Mouse (Mus musculus) ES-E14 (cell line): ENCODE results near the gene Ttpal. TPM values are rescaled to one million over a fixed set of nuclear protein-coding genes. Genes with fewer than 3 reads are reported as not detected.
"Not testable (repeated sequence)": the region's sequence is repeated elsewhere in the genome, so short reads cannot be mapped to it uniquely, and the experiment has no call there.

ENCODE experiments used
- DNase-seq: peaks from one replicate; pipeline ENCODE4 v3.0.0-alpha.2; 2013; ENCODE audit warnings: low read depth, low spot score
- H3K27ac ChIP-seq: 2 replicates; pipeline ENCODE4 v1.5.1; 2012; ENCODE audit warnings: low read depth, mild to moderate bottlenecking, low read length, moderate library complexity, mixed read lengths; ENCODE audit not compliant: poor library complexity, insufficient read depth, severe bottlenecking
- H3K36me3 ChIP-seq: 2 replicates; pipeline ENCODE4 v1.6.1; 2012; ENCODE audit warnings: mild to moderate bottlenecking, low read length, moderate library complexity, mixed read lengths; ENCODE audit not compliant: control insufficient read depth, poor library complexity, insufficient read depth, severe bottlenecking
- H3K4me1 ChIP-seq, 2 experiments: fragments of 150-350 bp in 1 of 2; sonication (generic) in 1 of 2; 2 replicates each; pipeline ENCODE4 v1.6.1; 2012; ENCODE audit warnings: low read length in 2 of 2, mild to moderate bottlenecking in 1 of 2, mixed read lengths in 1 of 2; ENCODE audit not compliant: control insufficient read depth in 2 of 2, insufficient read depth in 2 of 2, poor library complexity in 1 of 2
- H3K4me3 ChIP-seq, 2 experiments: fragments of 150-350 bp in 1 of 2; sonication (generic) in 1 of 2; 2 replicates each; pipeline ENCODE4 v1.5.1; 2012; ENCODE audit warnings: low read length in 2 of 2, low read depth in 1 of 2, mild to moderate bottlenecking in 1 of 2, mixed read lengths in 1 of 2; ENCODE audit not compliant: insufficient read depth in 1 of 2, poor library complexity in 1 of 2, severe bottlenecking in 1 of 2
- H3K9ac ChIP-seq: 2 replicates; pipeline ENCODE4 v1.6.1; 2012; ENCODE audit warnings: low read depth, mild to moderate bottlenecking, low read length, mixed read lengths; ENCODE audit not compliant: poor library complexity, insufficient read depth, severe bottlenecking
- H3K9me3 ChIP-seq: fragments of 150-350 bp; sonication (generic); 2 replicates; pipeline ENCODE4 v1.6.1; 2012; ENCODE audit warnings: low read depth, mild to moderate bottlenecking, low read length; ENCODE audit not compliant: control insufficient read depth, insufficient read depth
- CHD2 ChIP-seq: IDR thresholded peaks from 2 replicates; pipeline ENCODE4 v1.6.1; 2014; ENCODE audit warnings: mild to moderate bottlenecking, low read depth, low read length, inconsistent platforms
- HCFC1 ChIP-seq: IDR thresholded peaks from 2 replicates; pipeline ENCODE4 v1.6.1; 2012; ENCODE audit warnings: low read length, inconsistent platforms, borderline replicate concordance; ENCODE audit not compliant: insufficient read depth
- MAFK ChIP-seq: IDR thresholded peaks from 2 replicates; pipeline ENCODE4 v1.6.1; 2014; ENCODE audit warnings: mild to moderate bottlenecking, low read depth, low read length, inconsistent platforms; ENCODE audit not compliant: insufficient read depth
- ZC3H11A ChIP-seq: IDR thresholded peaks from 2 replicates; pipeline ENCODE4 v1.6.1; 2012; ENCODE audit warnings: low read depth, mild to moderate bottlenecking, inconsistent platforms, low read length, borderline replicate concordance
- ZNF384 ChIP-seq: IDR thresholded peaks from 2 replicates; pipeline ENCODE4 v1.6.1; 2012; ENCODE audit warnings: low read depth, low read length, inconsistent platforms
- in situ Hi-C, 2 experiments: fragments of 600-800 bp; cut with MboI; formaldehyde crosslinking; loops; one replicate each; pipeline ENCODE4 v1.15.1; 2025; ENCODE audit warnings: low sequenced_read_pairs in 2 of 2, inconsistent platforms in 1 of 2; ENCODE audit not compliant: unreplicated experiment in 2 of 2
- total RNA-seq: library from RNA; depleted of rRNA; stranded (reverse); fragments of 300-350 nt; gene quantifications from 2 replicates; pipeline ENCODE4 v1.2.3, GENCODE M21; 2012

Gene Ttpal
- total RNA-seq, 1 experiment: 7.8 TPM

GRCm38 (mm10) chr2:163617874-163618273 is 15.8 kb downstream of the Ttpal start:
- Histone ChIP-seq H3K4me1 (no peaks in the 10 kb centered on the region), H3K9ac (no peak overlapping the region), H3K27ac (no peak overlapping the region), H3K9me3 (no peaks in the 10 kb centered on the region), H3K4me3 (no peak overlapping the region), H3K36me3 (peaks cover 5% of the 10 kb centered on the region)
- DNase-seq: no peak
- in situ Hi-C loops: no loop called here
- TF ChIP-seq ZNF384: no peak
- TF ChIP-seq CHD2: no peak
- TF ChIP-seq ZC3H11A: no peak
- no peak for TF ChIP-seq HCFC1
- no peak for TF ChIP-seq MAFK

DNA sequence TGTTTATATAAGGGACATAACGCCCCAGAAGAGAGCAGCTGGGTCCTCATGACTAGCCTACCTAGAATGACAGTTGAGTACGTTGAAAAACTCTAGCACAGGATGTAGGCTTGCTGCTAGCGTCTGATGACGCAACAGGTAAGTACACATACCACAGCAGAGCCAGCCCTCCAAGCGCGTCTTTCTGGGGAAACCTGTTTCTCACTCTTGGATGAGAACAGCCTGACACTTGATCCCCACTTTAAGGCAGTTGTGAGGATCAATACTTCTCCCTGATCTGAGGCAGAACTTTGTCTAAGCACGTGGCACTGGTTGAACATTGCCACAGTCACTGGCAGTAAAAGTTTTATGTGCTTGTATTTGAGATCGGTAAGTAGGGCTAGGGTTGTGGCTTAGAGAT is 18.3 kb downstream of the Ttpal start:
- Histone ChIP-seq H3K36me3 (peaks cover 2% of the 10 kb centered on the region), H3K4me1 (no peaks in the 10 kb centered on the region), H3K9ac (no peak overlapping the region), H3K4me3 (no peak overlapping the region), H3K9me3 (no peaks in the 10 kb centered on the region), H3K27ac (no peak overlapping the region)
- TF ChIP-seq ZNF384: no peak
- TF ChIP-seq CHD2: no peak
- no peak for TF ChIP-seq HCFC1
- no peak for TF ChIP-seq ZC3H11A
- DNase-seq: no peak
- in situ Hi-C loops: no loop called here

- in situ Hi-C loops, H3K9me3 ChIP-seq: not testable (repeated sequence)
These were observed 19.3 kb downstream of the Ttpal start for GRCm38 (mm10) chr2:163621401-163621800.

DNA sequence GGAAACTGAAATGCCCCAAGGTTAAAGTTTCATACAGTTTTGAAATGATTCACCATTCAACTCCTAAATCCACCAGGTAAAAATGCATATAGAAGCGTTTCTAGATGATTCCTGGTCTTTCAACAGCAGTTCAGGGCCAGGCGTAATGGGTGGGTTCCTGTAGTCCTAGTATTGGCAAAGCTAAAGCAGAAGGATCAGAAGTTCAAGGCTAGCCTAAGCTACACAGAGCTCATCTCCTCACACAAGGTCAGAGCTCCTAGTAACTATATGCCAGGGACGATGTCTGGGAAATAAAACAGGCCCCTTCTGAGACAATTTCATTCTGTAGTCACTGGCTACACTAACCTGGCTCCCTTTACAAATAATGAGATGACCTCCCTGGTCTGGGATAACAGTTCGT is 29.1 kb downstream of the Ttpal start:
- no peaks in the 10 kb centered on the region for H3K4me1 ChIP-seq
- no peak for TF ChIP-seq HCFC1
- TF ChIP-seq ZNF384: no peak
- no peak for TF ChIP-seq CHD2
- H3K9ac ChIP-seq: no peak overlapping the region
- H3K4me3 ChIP-seq: no peak overlapping the region
- H3K9me3 ChIP-seq: no peaks in the 10 kb centered on the region
- H3K27ac ChIP-seq: no peak overlapping the region
- in situ Hi-C loops: no loop called here
- H3K36me3 ChIP-seq: peaks cover 14% of the 10 kb centered on the region
- no peak for DNase-seq

More at GRCm38 (mm10) chr2:163621401-163621800, 19.3 kb downstream of the Ttpal start:
- not testable (repeated sequence) for H3K36me3 ChIP-seq, H3K4me1 ChIP-seq, H3K4me3 ChIP-seq, DNase-seq, H3K27ac ChIP-seq, H3K9ac ChIP-seq

- H3K27ac ChIP-seq: no peak overlapping the region
- in situ Hi-C loops: no loop called here
- no peak overlapping the region for H3K9ac ChIP-seq
- no peaks in the 10 kb centered on the region for H3K9me3 ChIP-seq
- TF ChIP-seq ZC3H11A (no peak), HCFC1 (no peak), CHD2 (no peak), ZNF384 (no peak), MAFK (no peak)
- no peak for DNase-seq
- H3K4me1 ChIP-seq: no peaks in the 10 kb centered on the region
- H3K4me3 ChIP-seq: no peak overlapping the region
- peaks cover 10% of the 10 kb centered on the region for H3K36me3 ChIP-seq
These were observed 29.6 kb downstream of the Ttpal start for GRCm38 (mm10) chr2:163631715-163632114.
